In genomic region chr12:69724711-69725460, GRCm38 (mm10) we compare ENCODE assay signal across 7 mouse cellular contexts. TPM values are rescaled to one million over a fixed set of nuclear protein-coding genes. Genes with fewer than 3 reads are reported as not detected.
A peak's percentile ranks its signal among the peaks of the same experiment; 100 is the strongest.
DNase-seq lines count a peak whose midpoint lies in the region; ATAC-seq lines count a peak whose summit lies in the region.

Gene L2hgdh (minus strand): TSS chr12:69724873.
Gene Atp5s (plus strand): TSS chr12:69724950.

- H3K9me3 ChIP-seq in intestine, embryonic 16.5 days (ENCODE audit: control insufficient read depth, low read length): no peaks in the 10 kb centered on the region
- H3K9me3 ChIP-seq in midbrain, embryonic 11.5 days (ENCODE audit: control insufficient read depth, low read length): peaks cover under 1% of the 10 kb centered on the region; the same call in 1 of the 2 replicates

- 0 out of 2 replicates have a peak, but pooled peaks cover 7% of the 10 kb centered on the region for H3K36me3 ChIP-seq in intestine, embryonic 16.5 days (ENCODE audit: control insufficient read depth, insufficient read depth, low read length)
- H3K36me3 ChIP-seq in midbrain, embryonic 11.5 days (ENCODE audit: control insufficient read depth, insufficient read depth, low read length): peaks cover 4% of the 10 kb centered on the region; the same call in 1 of the 2 replicates

- intact Hi-C loops in left cerebral cortex, postnatal 36 days (cut with DNase I): no loop called here

- peak within 1 kb of the TSS; percentile 83 for H3K9ac ChIP-seq in intestine, embryonic 16.5 days (ENCODE audit: low read depth, low read length)
- peak within 1 kb of the TSS; percentile 74 for H3K9ac ChIP-seq in midbrain, embryonic 11.5 days (ENCODE audit: low read length)

- peak; percentile 97 for ATAC-seq in intestine, embryonic 16.5 days
- ATAC-seq in midbrain, embryonic 11.5 days (ENCODE audit: low FRiP score): peak; percentile 97

- H3K4me3 ChIP-seq in intestine, embryonic 16.5 days (ENCODE audit: low read length): peak within 1 kb of the TSS; percentile 85
- H3K4me3 ChIP-seq in midbrain, embryonic 11.5 days (ENCODE audit: low read depth, low read length): peak within 1 kb of the TSS; percentile 70

- peak; percentile 96 for DNase-seq in adrenal gland, adult 8-10 months
- peak; percentile 98 for DNase-seq in embryo, embryonic 9.5 days (ENCODE audit: extremely low spot score)
- DNase-seq in gastrocnemius, postnatal 4 days (ENCODE audit: low spot score in 2 of 2): peak; percentile 87 to 96
- peak; percentile 94 to 95 for DNase-seq in left cerebral cortex, postnatal 36 days (ENCODE audit: low spot score in 2 of 2)
- peak; percentile 99 for DNase-seq in midbrain, embryonic 11.5 days (ENCODE audit: low spot score, missing footprints)
- peak; percentile 92 for DNase-seq in skeletal muscle tissue, adult 2 months (ENCODE audit: low read depth, low spot score)

- H3K27ac ChIP-seq in intestine, embryonic 16.5 days (ENCODE audit: low read length): peak within 1 kb of the TSS; percentile 96
- H3K27ac ChIP-seq in midbrain, embryonic 11.5 days (ENCODE audit: low read depth, low read length): peak within 1 kb of the TSS; percentile 45

- H3K4me1 ChIP-seq in intestine, embryonic 16.5 days (ENCODE audit: control insufficient read depth, insufficient read depth, low read length): peaks cover 16% of the 10 kb centered on the region
- H3K4me1 ChIP-seq in midbrain, embryonic 11.5 days (ENCODE audit: control insufficient read depth, insufficient read depth, low read length): peaks cover 8% of the 10 kb centered on the region; the same call in 1 of the 2 replicates

- under 1% methylated on average over 60 of the region's 60 CpGs for WGBS in intestine, embryonic 16.5 days
- WGBS in midbrain, embryonic 11.5 days: under 1% methylated on average over 60 of the region's 60 CpGs

- H3K4me2 ChIP-seq in intestine, embryonic 16.5 days (ENCODE audit: low read depth, low read length): peak within 1 kb of the TSS; percentile 88
- H3K4me2 ChIP-seq in midbrain, embryonic 11.5 days: peak within 1 kb of the TSS; percentile 95

- H3K27me3 ChIP-seq in intestine, embryonic 16.5 days (replicated peaks; ENCODE audit: control insufficient read depth, insufficient read depth, low read length): no peaks in the 10 kb centered on the region
- H3K27me3 ChIP-seq in midbrain, embryonic 11.5 days (ENCODE audit: control insufficient read depth, insufficient read depth, low read length): no peaks in the 10 kb centered on the region

RNA-seq across cellular contexts. Expression of gene L2hgdh, which starts in this region (rescaled TPM):
- 10 to 100 TPM; 25.5 to 30.2 (median 28.5) TPM for total RNA-seq in adrenal gland, adult 8-10 months (2022)
- 10 to 100 TPM; 38.1 to 38.9 TPM for total RNA-seq in gastrocnemius, postnatal 4 days (2021)
- 21.3 and 22.8 TPM in 2 replicates for polyA plus RNA-seq in intestine, embryonic 16.5 days (2015; fragmentation: Nextera tagmentation; extraction: Ambion mirVana)
- 10 to 100 TPM; 15.4 to 18.6 TPM for total RNA-seq in left cerebral cortex, postnatal 36 days (2021)
- polyA plus RNA-seq in midbrain, embryonic 11.5 days (2014; fragmentation: Nextera tagmentation; extraction: Ambion mirVana): 9.7 and 13.6 TPM in 2 replicates

RNA-seq across cellular contexts. Expression of gene Atp5s, which starts in this region (rescaled TPM):
- total RNA-seq in adrenal gland, adult 8-10 months (2022): 10 to 100 TPM; 14.2 to 19.3 (median 17.0) TPM
- 10 to 100 TPM; 10.6 to 11.0 TPM for total RNA-seq in gastrocnemius, postnatal 4 days (2021)
- polyA plus RNA-seq in intestine, embryonic 16.5 days (2015; fragmentation: Nextera tagmentation; extraction: Ambion mirVana): 33.4 and 33.5 TPM in 2 replicates
- 10 to 100 TPM; 32.0 to 34.7 TPM for total RNA-seq in left cerebral cortex, postnatal 36 days (2021)
- polyA plus RNA-seq in midbrain, embryonic 11.5 days (2014; fragmentation: Nextera tagmentation; extraction: Ambion mirVana): 18.0 and 19.3 TPM in 2 replicates

Comparison
In these comparisons a context has a peak if more than half of its experiments do, and no peak if none do; other contexts are left out.
1. Peak in every context shown above with its lines: DNase-seq, ATAC-seq, H3K4me3 ChIP-seq and H3K27ac ChIP-seq.